Mouse (Mus musculus) thymus, adult 2 months (tissue): ENCODE data around the gene Cdc73.

ENCODE experiments used
- CTCF ChIP-seq: fragments of 200-500 bp; IDR thresholded peaks from 2 replicates; pipeline ENCODE4 v1.5.1; 2012; ENCODE audit warnings: mild to moderate bottlenecking, control low read depth, low read length, moderate library complexity, borderline replicate concordance; ENCODE audit not compliant: control insufficient read depth, poor library complexity, insufficient read depth; ENCODE audit errors: extremely low read depth
- POLR2A ChIP-seq: fragments of 200-500 bp; IDR thresholded peaks from 2 replicates; pipeline ENCODE4 v1.6.1; 2012; ENCODE audit warnings: mild to moderate bottlenecking, low read length, control low read depth, moderate library complexity; ENCODE audit not compliant: control insufficient read depth, poor library complexity, insufficient read depth; ENCODE audit errors: extremely low read depth

GRCm38 (mm10) chr1:143724456-143725064, 21.9 kb upstream of the Cdc73 start:
- TF ChIP-seq CTCF (no peak), POLR2A (no peak)
